Mouse (Mus musculus): ENCODE measurements around the gene Mbd3l1. TPM values are rescaled to one million over a fixed set of nuclear protein-coding genes. Genes with fewer than 3 reads are reported as not detected.

Mbd3l1 gene
- not detected in 2 replicates for polyA plus RNA-seq (2011; ENCODE audit: insufficient read depth, insufficient read length, low replicate concordance, missing spikeins)

- no peak for TF ChIP-seq CTCF (IDR thresholded peaks at IDR 0.05; ENCODE audit: control insufficient read depth, insufficient read depth, low read length)
- no peak for TF ChIP-seq POLR2A (IDR thresholded peaks at IDR 0.05; ENCODE audit: borderline replicate concordance, control insufficient read depth, low read depth, low read length)
- Histone ChIP-seq H3K4me1 (ENCODE audit: control insufficient read depth, insufficient read depth, low read length) (peaks cover under 1% of the 10 kb centered on the region; the same call in 1 of the 2 replicates), H3K27ac (ENCODE audit: control insufficient read depth, insufficient read depth, low read depth, low read length, poor library complexity) (no peak within 1 kb of the TSS), H3K4me3 (replicated peaks; ENCODE audit: control insufficient read depth, low read depth, low read length) (no peak within 1 kb of the TSS)
- 70% methylated on average over 3 of the region's 3 CpGs for WGBS
These were observed at the start of gene Mbd3l1, which contains the start of gene Zfp558 for GRCm38 (mm10) chr9:18478168-18478567. TSS of gene Mbd3l1 (plus strand) at chr9:18478359. TSS of gene Zfp558 (minus strand) at chr9:18478268.

GRCm38 (mm10) chr9:18430354-18430753, 47.8 kb upstream of the Mbd3l1 start, which contains the start of gene Mbd3l2:
TSS of gene Mbd3l2 (plus strand) at chr9:18430654.
- H3K27ac ChIP-seq (ENCODE audit: control insufficient read depth, insufficient read depth, low read depth, low read length, poor library complexity) = no peak within 1 kb of the TSS
- TF ChIP-seq CTCF (IDR thresholded peaks at IDR 0.05; ENCODE audit: control insufficient read depth, insufficient read depth, low read length) = no peak
- no peak for TF ChIP-seq POLR2A (IDR thresholded peaks at IDR 0.05; ENCODE audit: borderline replicate concordance, control insufficient read depth, low read depth, low read length)
- no peaks in the 10 kb centered on the region for H3K4me1 ChIP-seq (ENCODE audit: control insufficient read depth, insufficient read depth, low read length)
- H3K4me3 ChIP-seq (replicated peaks; ENCODE audit: control insufficient read depth, low read depth, low read length) = no peak within 1 kb of the TSS

GRCm38 (mm10) chr9:18431687-18432086, 46.5 kb upstream of the Mbd3l1 start:
- H3K4me1 ChIP-seq (ENCODE audit: control insufficient read depth, insufficient read depth, low read length) = no peaks in the 10 kb centered on the region
- no peak overlapping the region for H3K27ac ChIP-seq (ENCODE audit: control insufficient read depth, insufficient read depth, low read depth, low read length, poor library complexity)
- TF ChIP-seq CTCF (IDR thresholded peaks at IDR 0.05; ENCODE audit: control insufficient read depth, insufficient read depth, low read length) = no peak
- TF ChIP-seq POLR2A (IDR thresholded peaks at IDR 0.05; ENCODE audit: borderline replicate concordance, control insufficient read depth, low read depth, low read length) = no peak
- H3K4me3 ChIP-seq (replicated peaks; ENCODE audit: control insufficient read depth, low read depth, low read length) = no peak overlapping the region
- WGBS = 77% methylated on average over 10 of the region's 10 CpGs

- 81% methylated on average over 4 of the region's 4 CpGs for WGBS
These were observed 21.6 kb upstream of the Mbd3l1 start for GRCm38 (mm10) chr9:18456520-18456919.

GRCm38 (mm10) chr9:18467350-18467749, 10.8 kb upstream of the Mbd3l1 start:
- 73% methylated on average over 3 of the region's 3 CpGs for WGBS
- Histone ChIP-seq H3K4me3 (replicated peaks; ENCODE audit: control insufficient read depth, low read depth, low read length) (no peak overlapping the region), H3K4me1 (ENCODE audit: control insufficient read depth, insufficient read depth, low read length) (no peaks in the 10 kb centered on the region), H3K27ac (ENCODE audit: control insufficient read depth, insufficient read depth, low read depth, low read length, poor library complexity) (no peak overlapping the region)
- no peak for TF ChIP-seq CTCF (IDR thresholded peaks at IDR 0.05; ENCODE audit: control insufficient read depth, insufficient read depth, low read length)
- TF ChIP-seq POLR2A (IDR thresholded peaks at IDR 0.05; ENCODE audit: borderline replicate concordance, control insufficient read depth, low read depth, low read length) = no peak

More at GRCm38 (mm10) chr9:18456520-18456919, 21.6 kb upstream of the Mbd3l1 start:
- Histone ChIP-seq H3K4me1 (ENCODE audit: control insufficient read depth, insufficient read depth, low read length) (no peaks in the 10 kb centered on the region), H3K4me3 (replicated peaks; ENCODE audit: control insufficient read depth, low read depth, low read length) (no peak overlapping the region), H3K27ac (ENCODE audit: control insufficient read depth, insufficient read depth, low read depth, low read length, poor library complexity) (no peak overlapping the region)
- TF ChIP-seq POLR2A (IDR thresholded peaks at IDR 0.05; ENCODE audit: borderline replicate concordance, control insufficient read depth, low read depth, low read length) (no peak), CTCF (IDR thresholded peaks at IDR 0.05; ENCODE audit: control insufficient read depth, insufficient read depth, low read length) (no peak)

GRCm38 (mm10) chr9:18468005-18468404, 10.2 kb upstream of the Mbd3l1 start:
- Histone ChIP-seq H3K4me1 (ENCODE audit: control insufficient read depth, insufficient read depth, low read length) (no peaks in the 10 kb centered on the region), H3K27ac (ENCODE audit: control insufficient read depth, insufficient read depth, low read depth, low read length, poor library complexity) (no peak overlapping the region), H3K4me3 (replicated peaks; ENCODE audit: control insufficient read depth, low read depth, low read length) (no peak overlapping the region)
- TF ChIP-seq CTCF (IDR thresholded peaks at IDR 0.05; ENCODE audit: control insufficient read depth, insufficient read depth, low read length) (no peak), POLR2A (IDR thresholded peaks at IDR 0.05; ENCODE audit: borderline replicate concordance, control insufficient read depth, low read depth, low read length) (no peak)
- whole genome bisulfite sequencing = 60% methylated on average over 3 of the region's 3 CpGs

- 4% methylated on average over 39 of the region's 39 CpGs for WGBS
- Histone ChIP-seq H3K4me1 (ENCODE audit: control insufficient read depth, insufficient read depth, low read length) (peaks cover 1% of the 10 kb centered on the region; the same call in 1 of the 2 replicates), H3K27ac (ENCODE audit: control insufficient read depth, insufficient read depth, low read depth, low read length, poor library complexity) (peak overlapping the region; percentile 27; the same call in 1 of the 2 replicates), H3K4me3 (replicated peaks; ENCODE audit: control insufficient read depth, low read depth, low read length) (peak overlapping the region; percentile 77)
- no peak for TF ChIP-seq CTCF (IDR thresholded peaks at IDR 0.05; ENCODE audit: control insufficient read depth, insufficient read depth, low read length)
- no peak for TF ChIP-seq POLR2A (IDR thresholded peaks at IDR 0.05; ENCODE audit: borderline replicate concordance, control insufficient read depth, low read depth, low read length)
These were observed 4.6 kb upstream of the Mbd3l1 start for GRCm38 (mm10) chr9:18473324-18474128.

- WGBS = 38% methylated on average over 2 of the region's 2 CpGs
- Histone ChIP-seq H3K27ac (ENCODE audit: control insufficient read depth, insufficient read depth, low read depth, low read length, poor library complexity) (no peak overlapping the region), H3K4me1 (ENCODE audit: control insufficient read depth, insufficient read depth, low read length) (no peaks in the 10 kb centered on the region), H3K4me3 (replicated peaks; ENCODE audit: control insufficient read depth, low read depth, low read length) (no peak overlapping the region)
- no peak for TF ChIP-seq CTCF (IDR thresholded peaks at IDR 0.05; ENCODE audit: control insufficient read depth, insufficient read depth, low read length)
- no peak for TF ChIP-seq POLR2A (IDR thresholded peaks at IDR 0.05; ENCODE audit: borderline replicate concordance, control insufficient read depth, low read depth, low read length)
These were observed 29.9 kb downstream of the Mbd3l1 start for GRCm38 (mm10) chr9:18508098-18508497.

Other genes starting within 250 kb of the Mbd3l1 start
- gene Chordc1, start 186.2 kb upstream of the Mbd3l1 start, polyA plus RNA-seq (2011; ENCODE audit: insufficient read depth, insufficient read length, low replicate concordance, missing spikeins) = 17.5 and 19.1 TPM in 2 replicates
- not detected in 2 replicates for gene Naalad2, start 75.4 kb upstream of the Mbd3l1 start, polyA plus RNA-seq (2011; ENCODE audit: insufficient read depth, insufficient read length, low replicate concordance, missing spikeins)
- 0.43 and 0.57 TPM in 2 replicates for gene Ubtfl1, start 73.9 kb upstream of the Mbd3l1 start, polyA plus RNA-seq (2011; ENCODE audit: insufficient read depth, insufficient read length, low replicate concordance, missing spikeins)
- not detected in 2 replicates for gene Mbd3l2, start 47.7 kb upstream of the Mbd3l1 start, polyA plus RNA-seq (2011; ENCODE audit: insufficient read depth, insufficient read length, low replicate concordance, missing spikeins)
- 0.90 TPM in 1 of 2 replicates, not detected in the other for gene Zfp558, start 91 bp upstream of the Mbd3l1 start, polyA plus RNA-seq (2011; ENCODE audit: insufficient read depth, insufficient read length, low replicate concordance, missing spikeins)
- not detected in 2 replicates for gene Muc16, start 196.2 kb downstream of the Mbd3l1 start, polyA plus RNA-seq (2011; ENCODE audit: insufficient read depth, insufficient read length, low replicate concordance, missing spikeins)